Mouse (Mus musculus) embryonic facial prominence, embryonic 12.5 days (tissue): ENCODE measurements around the gene Mink1. TPM values are rescaled to one million over a fixed set of nuclear protein-coding genes. Genes with fewer than 3 reads are reported as not detected.
A peak's percentile ranks its signal among the peaks of the same experiment; 100 is the strongest.
"Not testable (repeated sequence)": the region's sequence is repeated elsewhere in the genome, so short reads cannot be mapped to it uniquely, and the experiment has no call there.

Source experiments
- ATAC-seq: fragments of 200-750 bp; cut with Nextera tagmentation; 2 replicates; pipeline ENCODE4 v1.8.0; 2017; ENCODE audit not compliant: insufficient number of reproducible peaks, insufficient read depth, low FRiP score, low TSS enrichment
- H3K27ac ChIP-seq: fragments of 300-500 bp; sonication (generic); 2 replicates; pipeline ENCODE4 v1.5.1; 2016; ENCODE audit warnings: mild to moderate bottlenecking
- H3K27me3 ChIP-seq: fragments of 300-500 bp; sonication (generic); 2 replicates; pipeline ENCODE4 v1.6.1; 2016; ENCODE audit warnings: mild to moderate bottlenecking, moderate library complexity
- H3K36me3 ChIP-seq: fragments of 300-500 bp; sonication (generic); 2 replicates; pipeline ENCODE4 v1.6.1; 2016; ENCODE audit warnings: mild to moderate bottlenecking
- H3K4me1 ChIP-seq: fragments of 300-500 bp; sonication (generic); 2 replicates; pipeline ENCODE4 v1.6.1; 2016
- H3K4me2 ChIP-seq: fragments of 300-500 bp; sonication (generic); replicated peaks from 2 replicates; pipeline ENCODE4 v1.6.1; 2016; ENCODE audit warnings: mild to moderate bottlenecking, moderate library complexity
- H3K4me3 ChIP-seq: fragments of 300-500 bp; sonication (generic); 2 replicates; pipeline ENCODE4 v1.5.1; 2016; ENCODE audit warnings: mild to moderate bottlenecking
- H3K9ac ChIP-seq: fragments of 300-500 bp; sonication (generic); 2 replicates; pipeline ENCODE4 v1.6.1; 2016; ENCODE audit warnings: mild to moderate bottlenecking, moderate library complexity
- H3K9me3 ChIP-seq: fragments of 300-500 bp; sonication (generic); 2 replicates; pipeline ENCODE4 v1.6.1; 2016; ENCODE audit warnings: mild to moderate bottlenecking, moderate library complexity
- WGBS: fragments of 180-500 bp; shearing (Covaris S2); methylation state at CpG from one replicate; pipeline ENCODE4 v1.1.7; 2016; 5-methylcytosine and 5-hydroxymethylcytosine counted together
- polyA plus RNA-seq: library from polyadenylated mRNA; unstranded; fragments of >200 nt; fragmentation: Nextera tagmentation; extraction: Ambion mirVana; gene quantifications from 2 replicates; pipeline ENCODE4 v1.2.1, GENCODE M21; 2016

Mink1 gene
- polyA plus RNA-seq, 1 experiment from 2014 or later, result 16.7 TPM

DNA sequence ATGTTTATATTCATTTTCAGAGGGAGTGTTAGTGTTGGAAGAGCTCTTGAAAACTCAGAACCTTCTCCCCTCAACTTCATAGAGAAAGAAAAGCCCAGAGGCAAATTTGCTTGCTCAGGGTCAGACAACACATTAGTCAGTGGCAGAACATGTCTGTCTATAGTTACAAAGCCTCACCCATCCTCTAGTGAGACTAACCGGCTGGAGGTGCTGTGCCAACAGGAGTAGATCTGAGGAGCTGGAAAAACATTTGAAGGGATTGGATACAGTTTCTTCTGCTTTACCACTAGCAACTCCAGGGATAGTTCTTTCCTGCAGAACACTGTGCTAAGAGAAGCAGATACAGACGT is 769 bp upstream of the Mink1 start:
- no peaks in the 10 kb centered on the region for H3K36me3 ChIP-seq
- peak overlapping the region; percentile 88 for H3K27ac ChIP-seq
- 7% methylated on average over 2 of the region's 2 CpGs for WGBS

DNA sequence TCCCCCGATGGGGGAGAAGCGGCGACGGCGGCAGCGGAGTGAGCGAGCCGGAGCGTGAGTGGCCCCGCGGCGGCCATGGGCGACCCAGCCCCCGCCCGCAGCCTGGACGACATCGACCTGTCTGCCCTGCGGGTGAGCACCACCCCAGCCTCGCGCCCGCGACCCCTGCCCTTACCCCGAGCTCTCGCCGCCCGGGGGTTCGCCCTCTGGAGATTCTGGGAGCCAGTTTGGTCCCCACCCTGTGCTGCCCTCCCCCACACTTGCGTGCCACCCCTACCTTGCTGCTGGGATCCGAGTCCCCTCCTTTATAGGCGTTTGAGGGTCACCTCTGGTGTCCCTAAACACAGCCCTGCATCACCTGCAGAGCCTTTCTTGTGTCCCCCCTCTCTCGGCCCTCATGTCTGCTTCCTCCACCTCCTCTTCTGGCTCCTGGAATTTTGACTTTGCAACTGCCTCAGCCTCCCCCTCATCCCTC is 351 bp downstream of the Mink1 start:
- Histone ChIP-seq H3K4me2 (peak overlapping the region; percentile 78), H3K4me1 (peaks cover 27% of the 10 kb centered on the region), H3K27me3 (no peaks in the 10 kb centered on the region), H3K9ac (peak overlapping the region; percentile 83), H3K36me3 (no peaks in the 10 kb centered on the region), H3K27ac (peak overlapping the region; percentile 88), H3K4me3 (peak overlapping the region; percentile 82), H3K9me3 (no peaks in the 10 kb centered on the region)
- WGBS, result 0% methylated on average over 28 of the region's 31 CpGs
- ATAC-seq, result peak; percentile 19

More for the DNA sequence above, 769 bp upstream of the Mink1 start:
- H3K27me3 ChIP-seq, result no peaks in the 10 kb centered on the region
- no peaks in the 10 kb centered on the region for H3K9me3 ChIP-seq
- H3K4me2 ChIP-seq, result peak overlapping the region; percentile 78
- peak overlapping the region; percentile 82 for H3K4me3 ChIP-seq
- ATAC-seq, result no peak
- H3K9ac ChIP-seq, result peak overlapping the region; percentile 83
- H3K4me1 ChIP-seq, result peaks cover 27% of the 10 kb centered on the region

DNA sequence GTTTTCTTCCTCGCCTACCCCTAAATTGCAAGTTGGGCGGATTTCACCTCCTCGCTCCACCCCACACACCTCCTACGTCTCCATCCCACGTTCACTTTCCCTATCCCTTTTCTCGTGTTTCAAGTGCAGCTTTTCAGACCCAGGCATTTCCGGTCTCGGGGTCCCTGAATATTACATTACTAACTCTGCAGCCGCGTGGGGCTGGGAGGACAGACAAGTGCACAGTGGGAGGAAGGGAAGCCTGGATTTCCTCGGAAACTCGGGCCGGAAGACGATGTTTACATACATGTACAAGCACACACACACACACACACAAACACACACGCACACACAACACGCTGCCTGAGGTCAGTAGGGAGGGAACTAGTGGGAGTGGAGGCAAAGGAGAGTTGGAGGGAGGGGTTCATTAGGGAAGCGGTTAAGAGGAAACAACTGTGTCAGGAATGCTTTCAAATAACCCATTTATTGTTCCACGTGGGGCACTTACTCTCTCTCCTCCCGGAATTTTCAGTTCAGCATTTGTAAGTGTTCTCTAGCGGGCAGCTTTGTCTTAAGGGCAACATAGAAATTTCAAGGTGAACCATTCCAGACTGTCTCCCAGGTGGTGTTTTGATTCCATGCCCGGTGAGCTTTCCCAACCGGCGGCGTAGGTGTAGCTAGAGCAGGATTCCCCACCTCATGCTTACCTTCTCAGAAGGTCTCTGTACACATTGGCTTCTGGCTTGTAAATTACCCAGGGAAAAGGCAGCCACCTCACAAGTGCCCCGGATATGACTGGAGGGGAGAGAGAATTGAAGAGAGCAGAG is 992 bp downstream of the Mink1 start:
- Histone ChIP-seq H3K36me3 (no peaks in the 10 kb centered on the region), H3K4me2 (peak overlapping the region; percentile 78), H3K27ac (peak overlapping the region; percentile 88), H3K9ac (peak overlapping the region; percentile 83), H3K9me3 (no peaks in the 10 kb centered on the region), H3K4me3 (peak overlapping the region; percentile 82), H3K4me1 (peaks cover 27% of the 10 kb centered on the region), H3K27me3 (no peaks in the 10 kb centered on the region)
- WGBS, result under 1% methylated on average over 25 of the region's 25 CpGs
- 0 out of 2 replicates have a peak, but pooled peaks have one; percentile 43 for ATAC-seq

DNA sequence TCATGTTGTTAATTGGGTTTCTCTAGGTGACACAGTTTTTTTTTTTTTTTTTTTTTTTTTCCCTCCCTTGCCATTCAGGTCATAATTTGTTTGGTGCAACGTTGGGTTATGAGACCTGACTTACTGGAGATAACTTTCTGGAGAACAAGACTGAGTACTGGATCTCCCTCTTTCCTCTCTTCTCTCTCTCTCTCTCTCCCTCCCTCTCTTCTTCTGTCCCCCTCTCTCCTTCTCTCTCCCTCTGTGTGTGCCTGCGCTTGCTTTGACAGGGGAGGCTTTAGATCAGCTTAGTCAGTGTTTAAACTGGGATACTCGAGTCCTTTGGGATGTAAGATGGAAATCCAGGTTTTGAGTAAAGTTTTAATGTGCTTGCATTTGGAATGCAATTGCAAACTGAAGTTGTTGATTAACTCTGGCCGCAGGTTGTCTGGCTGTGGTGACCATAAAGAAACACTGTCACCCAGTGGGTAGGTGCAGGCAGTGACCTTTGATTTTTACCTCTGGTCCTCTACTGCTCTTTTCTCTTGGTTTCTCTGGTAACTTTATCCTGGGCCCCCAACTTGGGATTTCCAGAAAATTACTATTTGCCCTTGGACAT is 1.7 kb downstream of the Mink1 start:
- peak overlapping the region; percentile 88 for H3K27ac ChIP-seq
- H3K4me1 ChIP-seq, result peaks cover 27% of the 10 kb centered on the region
- H3K27me3 ChIP-seq, result no peaks in the 10 kb centered on the region
- ATAC-seq, result no peak
- H3K36me3 ChIP-seq, result no peaks in the 10 kb centered on the region
- H3K9me3 ChIP-seq, result no peaks in the 10 kb centered on the region
- 35% methylated on average over 4 of the region's 4 CpGs for WGBS
- H3K9ac ChIP-seq, result peak overlapping the region; percentile 83
- peak overlapping the region; percentile 78 for H3K4me2 ChIP-seq
- H3K4me3 ChIP-seq, result peak overlapping the region; percentile 82

DNA sequence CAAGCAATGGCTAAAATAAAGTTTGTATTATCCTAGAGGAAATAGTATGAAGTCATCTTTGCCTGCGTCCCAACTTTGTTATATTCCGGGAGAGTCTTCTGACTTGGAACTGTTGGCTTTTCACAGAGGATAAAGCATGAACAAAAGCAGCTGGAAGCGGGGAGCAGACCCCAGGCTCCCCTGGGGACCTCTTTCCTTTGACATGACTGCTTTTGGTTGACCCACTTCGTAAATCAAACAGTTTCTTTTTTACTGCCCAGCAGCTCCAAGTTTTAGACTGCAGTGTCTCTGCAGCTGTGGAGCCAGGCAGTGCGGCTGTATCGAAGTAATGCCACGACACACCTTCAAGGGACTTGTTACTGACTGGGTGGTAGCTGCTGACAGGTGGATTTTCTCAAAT is 3.9 kb downstream of the Mink1 start:
- H3K4me2 ChIP-seq, result no peak overlapping the region
- peaks cover 27% of the 10 kb centered on the region for H3K4me1 ChIP-seq
- H3K36me3 ChIP-seq, result no peaks in the 10 kb centered on the region
- ATAC-seq, result no peak
- 77% methylated on average over 7 of the region's 7 CpGs for WGBS
- H3K9ac ChIP-seq, result no peak overlapping the region
- no peaks in the 10 kb centered on the region for H3K9me3 ChIP-seq
- H3K4me3 ChIP-seq, result no peak overlapping the region
- no peaks in the 10 kb centered on the region for H3K27me3 ChIP-seq
- H3K27ac ChIP-seq, result no peak overlapping the region

DNA sequence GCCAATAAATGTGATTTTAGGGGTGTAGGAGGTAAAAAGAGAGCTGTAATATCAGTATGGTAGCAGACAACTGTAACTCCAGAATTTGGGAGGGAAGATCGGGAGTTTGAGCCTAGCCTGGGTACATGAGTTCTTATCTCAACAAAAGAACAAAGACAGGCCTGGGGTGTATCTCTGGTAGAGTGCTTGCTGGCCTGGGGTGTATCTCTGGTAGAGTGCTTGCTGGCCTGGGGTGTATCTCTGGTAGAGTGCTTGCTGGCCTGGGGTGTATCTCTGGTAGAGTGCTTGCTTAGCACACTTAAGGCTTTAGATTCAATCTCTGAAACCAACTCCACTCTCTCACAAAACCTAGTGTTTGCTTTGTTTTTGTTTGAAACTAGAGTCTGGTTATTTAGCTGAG is 7.9 kb downstream of the Mink1 start:
- not testable (repeated sequence) for H3K36me3 ChIP-seq, ATAC-seq, H3K9me3 ChIP-seq, H3K9ac ChIP-seq, H3K27ac ChIP-seq, H3K4me2 ChIP-seq, H3K27me3 ChIP-seq, H3K4me3 ChIP-seq
- peaks cover 10% of the 10 kb centered on the region for H3K4me1 ChIP-seq
- WGBS, result 95% methylated on average over 1 of the region's 1 CpGs

DNA sequence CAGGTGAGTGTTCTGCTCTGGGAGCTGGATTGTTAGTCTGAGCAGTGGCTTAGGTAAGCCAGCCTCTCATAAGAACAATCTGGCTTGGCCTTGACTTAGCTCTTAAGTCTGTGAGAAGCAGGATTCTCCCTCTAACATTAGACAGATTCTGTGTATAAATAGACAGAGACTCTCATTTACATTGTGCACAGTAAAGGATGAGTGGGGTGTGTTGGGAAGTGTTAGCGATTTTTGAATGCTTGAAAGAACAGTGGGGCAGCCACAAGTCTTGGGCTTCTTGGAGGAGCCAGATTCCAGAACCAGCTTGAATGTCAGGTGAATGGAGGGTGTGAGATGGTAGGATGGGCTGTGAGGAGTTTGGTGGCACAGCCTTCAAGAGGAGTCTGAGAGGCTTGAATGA is 9.0 kb downstream of the Mink1 start:
- no peak overlapping the region for H3K9ac ChIP-seq
- no peaks in the 10 kb centered on the region for H3K9me3 ChIP-seq
- no peak overlapping the region for H3K4me2 ChIP-seq
- no peaks in the 10 kb centered on the region for H3K27me3 ChIP-seq
- no peaks in the 10 kb centered on the region; the same call in 1 of the 2 replicates for H3K36me3 ChIP-seq
- H3K4me1 ChIP-seq, result peaks cover 5% of the 10 kb centered on the region; the same call in 1 of the 2 replicates
- no peak overlapping the region for H3K27ac ChIP-seq
- ATAC-seq, result no peak
- 82% methylated on average over 1 of the region's 1 CpGs for WGBS
- H3K4me3 ChIP-seq, result no peak overlapping the region

DNA sequence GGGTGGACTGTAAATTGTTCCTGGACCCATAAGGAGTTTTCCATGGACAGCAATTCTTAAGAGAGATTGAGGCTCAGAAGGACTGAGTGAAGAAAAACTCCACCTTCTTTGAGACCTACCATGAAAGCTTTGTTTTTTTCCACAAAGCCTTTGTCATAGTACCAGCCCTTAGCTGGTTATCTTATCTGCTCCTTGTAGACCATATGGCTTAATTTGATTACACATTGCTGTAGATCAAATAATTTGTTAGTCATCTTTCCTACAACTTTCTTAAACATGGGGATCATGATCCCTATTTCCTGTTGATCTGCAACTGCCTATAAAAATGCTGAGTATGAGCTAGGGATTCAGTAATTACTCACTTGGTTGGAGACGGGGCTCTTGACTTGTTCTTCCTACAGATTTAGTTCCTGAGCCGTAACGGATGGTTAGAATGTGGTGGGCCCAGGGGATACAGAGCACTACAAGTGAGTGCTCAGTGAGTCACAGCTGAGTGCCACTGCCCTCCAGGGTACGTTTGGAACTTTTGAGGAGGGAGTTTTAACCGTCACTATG is 9.7 kb downstream of the Mink1 start:
- H3K4me2 ChIP-seq, result no peak overlapping the region
- no peak for ATAC-seq
- no peak overlapping the region for H3K9ac ChIP-seq
- no peaks in the 10 kb centered on the region for H3K9me3 ChIP-seq
- H3K27me3 ChIP-seq, result no peaks in the 10 kb centered on the region
- no peak overlapping the region for H3K4me3 ChIP-seq
- H3K36me3 ChIP-seq, result no peaks in the 10 kb centered on the region; the same call in 1 of the 2 replicates
- peaks cover 11% of the 10 kb centered on the region; the same call in 1 of the 2 replicates for H3K4me1 ChIP-seq
- no peak overlapping the region for H3K27ac ChIP-seq
- WGBS, result 61% methylated on average over 5 of the region's 5 CpGs

DNA sequence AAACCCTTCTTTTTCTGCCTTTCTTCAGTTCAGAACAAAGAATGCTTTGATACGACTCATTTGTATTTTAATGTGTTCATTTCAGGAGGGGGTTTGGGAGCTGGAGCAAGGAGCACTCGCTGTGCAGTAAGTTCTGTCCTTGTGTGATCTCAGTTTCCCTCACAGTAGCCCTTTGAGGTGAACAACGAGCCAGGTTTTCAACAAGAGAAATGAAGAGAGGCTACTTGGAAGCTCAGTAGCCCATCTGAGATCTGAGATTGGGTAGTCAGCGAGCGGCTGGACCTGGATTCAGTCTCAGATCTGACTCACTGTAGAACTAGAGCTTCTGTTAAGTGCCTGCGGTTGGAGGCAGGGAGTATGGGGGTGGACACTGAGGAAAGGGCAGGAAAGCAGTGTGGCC is 11.2 kb downstream of the Mink1 start:
- H3K27me3 ChIP-seq, result no peaks in the 10 kb centered on the region
- no peak overlapping the region for H3K4me3 ChIP-seq
- H3K9ac ChIP-seq, result no peak overlapping the region
- no peaks in the 10 kb centered on the region for H3K9me3 ChIP-seq
- H3K27ac ChIP-seq, result no peak overlapping the region
- H3K4me1 ChIP-seq, result peaks cover 26% of the 10 kb centered on the region
- 75% methylated on average over 6 of the region's 6 CpGs for WGBS
- H3K36me3 ChIP-seq, result no peaks in the 10 kb centered on the region; the same call in 1 of the 2 replicates
- no peak overlapping the region for H3K4me2 ChIP-seq
- no peak for ATAC-seq

DNA sequence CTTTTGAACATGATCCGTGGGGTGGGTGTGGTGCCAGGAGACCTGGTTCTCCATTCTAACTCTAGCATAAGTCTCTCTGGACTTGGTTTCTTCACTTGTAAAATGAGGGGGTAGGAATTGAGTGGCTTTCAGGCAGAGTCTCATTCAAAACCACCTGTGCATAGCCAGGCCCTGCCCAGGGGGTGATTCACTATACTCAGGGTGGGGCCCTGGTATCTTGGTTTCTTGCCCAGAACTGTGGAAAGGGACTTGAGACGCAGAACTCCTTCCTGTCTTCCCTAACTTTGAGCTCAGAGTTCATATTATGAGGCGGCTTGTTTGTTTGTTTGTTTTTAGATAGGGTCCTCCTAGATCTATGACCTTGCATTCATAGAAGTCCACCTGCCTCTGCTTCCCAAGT is 14.5 kb downstream of the Mink1 start:
- 79% methylated on average over 3 of the region's 3 CpGs for WGBS
- peaks cover 46% of the 10 kb centered on the region for H3K4me1 ChIP-seq
- no peak overlapping the region for H3K4me2 ChIP-seq
- no peak overlapping the region for H3K9ac ChIP-seq
- no peaks in the 10 kb centered on the region for H3K27me3 ChIP-seq
- H3K36me3 ChIP-seq, result no peaks in the 10 kb centered on the region; the same call in 1 of the 2 replicates
- no peaks in the 10 kb centered on the region for H3K9me3 ChIP-seq
- H3K4me3 ChIP-seq, result no peak overlapping the region
- no peak overlapping the region; the same call in 1 of the 2 replicates for H3K27ac ChIP-seq
- no peak for ATAC-seq

DNA sequence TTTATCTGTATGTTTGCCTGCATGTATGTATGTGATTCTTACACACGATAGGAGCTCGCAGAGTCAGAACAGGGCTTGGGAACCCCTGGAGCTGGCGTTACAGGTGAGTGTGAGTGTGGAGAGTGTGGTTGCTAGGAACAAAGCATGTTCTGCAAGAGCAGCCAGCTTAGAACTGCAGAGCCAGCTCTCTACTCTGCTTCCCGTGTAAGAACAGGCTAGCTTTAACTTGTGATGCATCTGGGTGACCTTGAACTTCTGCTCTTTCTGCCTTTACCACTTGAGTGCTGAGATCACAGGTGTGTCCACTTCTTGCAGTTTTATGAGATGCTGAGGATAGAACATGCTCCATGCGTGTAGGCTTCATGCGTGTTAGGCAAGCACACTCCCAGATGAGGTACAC is 16.3 kb downstream of the Mink1 start:
- no peak overlapping the region for H3K4me3 ChIP-seq
- no peaks in the 10 kb centered on the region for H3K27me3 ChIP-seq
- no peak overlapping the region for H3K9ac ChIP-seq
- no peak for ATAC-seq
- no peak overlapping the region for H3K4me2 ChIP-seq
- peaks cover 63% of the 10 kb centered on the region for H3K4me1 ChIP-seq
- H3K9me3 ChIP-seq, result no peaks in the 10 kb centered on the region
- H3K27ac ChIP-seq, result no peak overlapping the region
- no peaks in the 10 kb centered on the region; the same call in 1 of the 2 replicates for H3K36me3 ChIP-seq
- WGBS, result 88% methylated on average over 6 of the region's 6 CpGs
